Mouse (Mus musculus): ENCODE measurements around the gene Plekhm1. TPM values are rescaled to one million over a fixed set of nuclear protein-coding genes. Genes with fewer than 3 reads are reported as not detected.

Gene Plekhm1
- total RNA-seq, 2 experiments from 2014 or later = 16.5 to 17.4 TPM

GRCm38 (mm10) chr11:103363214-103364148 lies 49.0 kb downstream of the Plekhm1 start, which contains the start of gene Arhgap27:
Arhgap27 (minus strand) TSS chr11:103363692.
- DNase-seq (ENCODE audit: low spot score in 2 of 2) = peak; percentile 38 to 44
- intact Hi-C loops (cut with DNase I) = loop anchor here (5.0 kb wide), 1 partner anchor 39 kb away; no protein-coding TSS in a partner anchor

GRCm38 (mm10) chr11:103362521-103363181 lies 49.8 kb downstream of the Plekhm1 start:
- intact Hi-C loops (cut with DNase I) = loop anchor here (5.0 kb wide), 1 partner anchor 40 kb away; no protein-coding TSS in a partner anchor

GRCm38 (mm10) chr11:103362054-103362432 lies 50.4 kb downstream of the Plekhm1 start:
- intact Hi-C loops (cut with DNase I) = loop anchor here (5.0 kb wide), 1 partner anchor 40 kb away; no protein-coding TSS in a partner anchor
- DNase-seq (ENCODE audit: low spot score in 2 of 2) = no peak

More at GRCm38 (mm10) chr11:103362521-103363181, 49.8 kb downstream of the Plekhm1 start:
- DNase-seq (ENCODE audit: low spot score in 2 of 2) = no peak

- DNase-seq (ENCODE audit: low spot score in 2 of 2) = no peak
- intact Hi-C loops (cut with DNase I) = loop anchor here (2.0 to 5.0 kb wide), 2 partner anchors 29 to 41 kb away; no protein-coding TSS in a partner anchor
Observed at GRCm38 (mm10) chr11:103361396-103362053, 51.0 kb downstream of the Plekhm1 start.

GRCm38 (mm10) chr11:103360661-103361081 lies 51.8 kb downstream of the Plekhm1 start:
- intact Hi-C loops (cut with DNase I) = loop anchor here (2.0 to 5.0 kb wide), 2 partner anchors 28 to 42 kb away; no protein-coding TSS in a partner anchor

GRCm38 (mm10) chr11:103359841-103360641 lies 52.4 kb downstream of the Plekhm1 start:
- peak; percentile 80 to 87 for DNase-seq (ENCODE audit: low spot score in 2 of 2)
- intact Hi-C loops (cut with DNase I) = loop anchor here (2.0 to 10.0 kb wide), 6 partner anchors 27 to 315 kb away; partner anchors contain the start of gene Plekhm1

More at GRCm38 (mm10) chr11:103360661-103361081, 51.8 kb downstream of the Plekhm1 start:
- no peak for DNase-seq (ENCODE audit: low spot score in 2 of 2)

GRCm38 (mm10) chr11:103359122-103359521 lies 53.4 kb downstream of the Plekhm1 start:
- DNase-seq (ENCODE audit: low spot score in 2 of 2) = peak; percentile 67 to 70
- intact Hi-C loops (cut with DNase I) = loop anchor here (2.0 to 10.0 kb wide), 4 partner anchors 53 to 316 kb away; partner anchors contain the start of gene Plekhm1

- intact Hi-C loops (cut with DNase I) = loop anchor here (2.0 to 10.0 kb wide), 4 partner anchors 54 to 316 kb away; partner anchors contain the start of gene Plekhm1
Observed at GRCm38 (mm10) chr11:103358316-103358715, 54.2 kb downstream of the Plekhm1 start.

GRCm38 (mm10) chr11:103357710-103358109 lies 54.8 kb downstream of the Plekhm1 start:
- intact Hi-C loops (cut with DNase I) = loop anchor here (2.0 to 10.0 kb wide), 4 partner anchors 55 to 317 kb away; partner anchors contain the start of gene Plekhm1

More at GRCm38 (mm10) chr11:103358316-103358715, 54.2 kb downstream of the Plekhm1 start:
- DNase-seq (ENCODE audit: low spot score in 2 of 2) = no peak

GRCm38 (mm10) chr11:103356938-103357670 lies 55.4 kb downstream of the Plekhm1 start:
- intact Hi-C loops (cut with DNase I) = loop anchor here (5.0 to 10.0 kb wide), 3 partner anchors 55 to 318 kb away; partner anchors contain the start of gene Plekhm1
- DNase-seq (ENCODE audit: low spot score in 2 of 2) = no peak

More at GRCm38 (mm10) chr11:103357710-103358109, 54.8 kb downstream of the Plekhm1 start:
- DNase-seq (ENCODE audit: low spot score in 2 of 2) = no peak

GRCm38 (mm10) chr11:103356032-103356571 lies 56.4 kb downstream of the Plekhm1 start:
- intact Hi-C loops (cut with DNase I) = loop anchor here (5.0 to 10.0 kb wide), 3 partner anchors 56 to 319 kb away; partner anchors contain the start of gene Plekhm1

GRCm38 (mm10) chr11:103355251-103355650 lies 57.2 kb downstream of the Plekhm1 start:
- intact Hi-C loops (cut with DNase I) = loop anchor here (5.0 to 10.0 kb wide), 3 partner anchors 57 to 320 kb away; partner anchors contain the start of gene Plekhm1
- no peak for DNase-seq (ENCODE audit: low spot score in 2 of 2)

More at GRCm38 (mm10) chr11:103356032-103356571, 56.4 kb downstream of the Plekhm1 start:
- no peak for DNase-seq (ENCODE audit: low spot score in 2 of 2)

- intact Hi-C loops (cut with DNase I) = loop anchor here (10.0 kb wide), 1 partner anchor 321 kb away; no protein-coding TSS in a partner anchor
Observed at GRCm38 (mm10) chr11:103354033-103354432, 58.5 kb downstream of the Plekhm1 start.

GRCm38 (mm10) chr11:103352239-103352814 lies 60.2 kb downstream of the Plekhm1 start:
- intact Hi-C loops (cut with DNase I) = loop anchor here (10.0 kb wide), 1 partner anchor 322 kb away; no protein-coding TSS in a partner anchor
- DNase-seq (ENCODE audit: low spot score in 2 of 2) = no peak

More at GRCm38 (mm10) chr11:103354033-103354432, 58.5 kb downstream of the Plekhm1 start:
- DNase-seq (ENCODE audit: low spot score in 2 of 2) = no peak

GRCm38 (mm10) chr11:103350711-103351315 lies 61.7 kb downstream of the Plekhm1 start:
- intact Hi-C loops (cut with DNase I) = loop anchor here (10.0 kb wide), 1 partner anchor 324 kb away; no protein-coding TSS in a partner anchor
- no peak for DNase-seq (ENCODE audit: low spot score in 2 of 2)

GRCm38 (mm10) chr11:103349699-103350098 lies 62.8 kb downstream of the Plekhm1 start:
- DNase-seq (ENCODE audit: low spot score in 2 of 2) = no peak
- intact Hi-C loops (cut with DNase I) = loop anchor here (10.0 kb wide), 1 partner anchor 325 kb away; no protein-coding TSS in a partner anchor

Data from left cerebral cortex, postnatal 25 days (tissue).